Mouse (Mus musculus): Measurements from ENCODE around the gene Mrpl53. TPM values are rescaled to one million over a fixed set of nuclear protein-coding genes. Genes with fewer than 3 reads are reported as not detected.
"Not testable (repeated sequence)": the region's sequence is repeated elsewhere in the genome, so short reads cannot be mapped to it uniquely, and the experiment has no call there.

Gene Mrpl53
- total RNA-seq, 2 experiments from 2014 or later: 133 to 136 TPM

- intact Hi-C loops (cut with DNase I): no loop called here
- no peak for DNase-seq
Measured at GRCm38 (mm10) chr6:83140044-83140443, 31.2 kb downstream of the Mrpl53 start.

- intact Hi-C loops (cut with DNase I): no loop called here
- peak in 1 of 2 experiments; percentile 44 for DNase-seq
Measured at GRCm38 (mm10) chr6:83141636-83142035, 32.8 kb downstream of the Mrpl53 start.

- intact Hi-C loops (cut with DNase I): no loop called here
- peak in 1 of 2 experiments; percentile 38 for DNase-seq
Measured at GRCm38 (mm10) chr6:83142211-83142731, 33.4 kb downstream of the Mrpl53 start.

- no peak for DNase-seq
- intact Hi-C loops (cut with DNase I): no loop called here
Measured at GRCm38 (mm10) chr6:83142886-83143285, 34.0 kb downstream of the Mrpl53 start.

- intact Hi-C loops (cut with DNase I): no loop called here
Measured at GRCm38 (mm10) chr6:83145209-83145608, 36.4 kb downstream of the Mrpl53 start.

GRCm38 (mm10) chr6:83145805-83146204 lies 37.0 kb downstream of the Mrpl53 start:
- DNase-seq: no peak
- intact Hi-C loops (cut with DNase I): no loop called here

More at GRCm38 (mm10) chr6:83145209-83145608, 36.4 kb downstream of the Mrpl53 start:
- DNase-seq: no peak

GRCm38 (mm10) chr6:83147280-83147679 lies 38.4 kb downstream of the Mrpl53 start:
- intact Hi-C loops (cut with DNase I): no loop called here
- no peak for DNase-seq

GRCm38 (mm10) chr6:83151721-83152120 lies 42.9 kb downstream of the Mrpl53 start:
- intact Hi-C loops (cut with DNase I): no loop called here
- DNase-seq: no peak

GRCm38 (mm10) chr6:83153038-83153437 lies 44.2 kb downstream of the Mrpl53 start:
- intact Hi-C loops (cut with DNase I): no loop called here

GRCm38 (mm10) chr6:83153485-83153884 lies 44.6 kb downstream of the Mrpl53 start:
- intact Hi-C loops (cut with DNase I): no loop called here

More at GRCm38 (mm10) chr6:83153038-83153437, 44.2 kb downstream of the Mrpl53 start:
- no peak for DNase-seq

GRCm38 (mm10) chr6:83155552-83156238 lies 46.9 kb downstream of the Mrpl53 start:
- intact Hi-C loops (cut with DNase I): loop anchor here (2.0 kb wide), 1 partner anchor 19 kb away; no protein-coding TSS in a partner anchor
- DNase-seq: peak in 1 of 2 experiments; percentile 38

More at GRCm38 (mm10) chr6:83153485-83153884, 44.6 kb downstream of the Mrpl53 start:
- no peak for DNase-seq

- peak; percentile 56 to 72 for DNase-seq
- intact Hi-C loops (cut with DNase I): loop anchor here (2.0 kb wide), 1 partner anchor 19 kb away; no protein-coding TSS in a partner anchor
Measured at GRCm38 (mm10) chr6:83156259-83156684, 47.4 kb downstream of the Mrpl53 start, which contains the start of the genes Wdr54 and 1700003E16Rik. TSS of gene Wdr54 (minus strand) at chr6:83156397. TSS of gene 1700003E16Rik (plus strand) at chr6:83156404.

GRCm38 (mm10) chr6:83159456-83159855 lies 50.6 kb downstream of the Mrpl53 start:
- intact Hi-C loops (cut with DNase I): not testable (repeated sequence)
- DNase-seq: peak in 1 of 2 experiments; percentile 60

Small RNA genes lying within 50 kb of the gene (microRNA-seq; reads per million reads assigned to microRNA genes)
- gene Mir3470a: 0 reads per million in 2 experiments

Other genes with a start within 250 kb of the Mrpl53 start
- under 1 TPM; 0.29 to 0.33 TPM for gene Sema4f, start 169.3 kb upstream of the Mrpl53 start, total RNA-seq (2021)
- under 1 TPM in 1 of 2 experiments, not detected in 1; 0.14 TPM for gene M1ap, start 162.1 kb upstream of the Mrpl53 start, total RNA-seq (2021)
- 1 to 10 TPM; 3.7 to 4.3 TPM for gene Dok1, start 75.6 kb upstream of the Mrpl53 start, total RNA-seq (2021)
- 1 to 10 TPM; 3.9 to 4.9 TPM for gene Loxl3, start 74.9 kb upstream of the Mrpl53 start, total RNA-seq (2021)
- 10 to 100 TPM; 82.7 to 85.5 TPM for gene Aup1, start 54.5 kb upstream of the Mrpl53 start, total RNA-seq (2021)
- 10 to 100 TPM; 30.2 to 34.6 TPM for gene Htra2, start 53.8 kb upstream of the Mrpl53 start, total RNA-seq (2021)
- under 1 TPM; 0.57 to 0.61 TPM for gene Dqx1, start 51.2 kb upstream of the Mrpl53 start, total RNA-seq (2021)
- not detected for gene Tlx2, start 38.7 kb upstream of the Mrpl53 start, total RNA-seq (2021)
- gene Pcgf1, start 31.2 kb upstream of the Mrpl53 start, total RNA-seq (2021): 1 to 10 TPM; 6.7 to 7.8 TPM
- gene Lbx2, start 22.7 kb upstream of the Mrpl53 start, total RNA-seq (2021): 1 to 10 TPM in 1 of 2 experiments, under 1 TPM in 1; 0.38 to 1.1 TPM
- 1 to 10 TPM; 1.0 to 1.8 TPM for gene Ccdc142, start 7.4 kb upstream of the Mrpl53 start, total RNA-seq (2021)
- gene Gm42688, start 7.4 kb upstream of the Mrpl53 start, total RNA-seq (2021): 1 to 10 TPM; 1.4 to 1.6 TPM
- gene Mogs, start 6.5 kb downstream of the Mrpl53 start, total RNA-seq (2021): 10 to 100 TPM; 10.4 to 11.4 TPM
- gene Wbp1, start 12.5 kb downstream of the Mrpl53 start, total RNA-seq (2021): 10 to 100 TPM; 72.4 to 80.1 TPM
- gene Ino80b, start 16.4 kb downstream of the Mrpl53 start, total RNA-seq (2021): 10 to 100 TPM; 14.2 to 15.3 TPM
- gene Rtkn, start 26.4 kb downstream of the Mrpl53 start, total RNA-seq (2021): 1 to 10 TPM; 6.9 to 8.0 TPM
- gene Wdr54, start 47.4 kb downstream of the Mrpl53 start, total RNA-seq (2021): 1 to 10 TPM; 1.1 to 1.3 TPM
- under 1 TPM in 1 of 2 experiments, not detected in 1; 0.26 TPM for gene 1700003E16Rik, start 47.4 kb downstream of the Mrpl53 start, total RNA-seq (2021)
- gene Dctn1, start 56.9 kb downstream of the Mrpl53 start, total RNA-seq (2021): 100 to 1,000 TPM; 121 to 128 TPM
- under 1 TPM in 1 of 2 experiments, not detected in 1; 0.10 TPM for gene Slc4a5, start 110.8 kb downstream of the Mrpl53 start, total RNA-seq (2021)
- gene Mthfd2, start 216.9 kb downstream of the Mrpl53 start, total RNA-seq (2021): 1 to 10 TPM; 4.4 to 5.9 TPM
- 10 to 100 TPM; 29.3 to 30.0 TPM for gene Mob1a, start 217.0 kb downstream of the Mrpl53 start, total RNA-seq (2021)
- gene Bola3, start 240.1 kb downstream of the Mrpl53 start, total RNA-seq (2021): 100 to 1,000 TPM; 297 to 299 TPM

Data from heart, postnatal 14 days (tissue).